Mouse (Mus musculus): ENCODE results near the gene Ehd2.

Ehd2 gene

DNA sequence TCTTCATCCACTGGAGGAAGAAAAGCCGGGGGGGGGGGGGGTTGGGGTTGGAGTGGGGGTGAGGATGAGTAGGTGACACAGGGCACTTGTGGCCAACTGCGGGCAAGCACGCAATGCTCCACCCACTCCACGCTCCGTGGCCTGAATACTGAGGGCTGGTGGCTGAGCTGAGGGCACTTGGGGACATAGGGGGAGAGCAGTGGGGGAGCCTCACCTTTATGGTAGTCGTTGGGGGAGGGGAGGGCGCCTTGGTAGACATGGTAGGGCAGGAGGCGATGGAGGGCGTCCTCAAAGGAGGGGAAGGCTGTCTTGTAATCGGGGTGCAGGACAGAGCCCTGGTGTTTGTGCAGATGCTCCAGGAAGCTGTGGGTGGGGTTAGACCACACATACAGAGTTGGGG lies 8.1 kb upstream of the Ehd2 start:
- no peak for DNase-seq (ENCODE audit: low spot score in 2 of 2)

DNA sequence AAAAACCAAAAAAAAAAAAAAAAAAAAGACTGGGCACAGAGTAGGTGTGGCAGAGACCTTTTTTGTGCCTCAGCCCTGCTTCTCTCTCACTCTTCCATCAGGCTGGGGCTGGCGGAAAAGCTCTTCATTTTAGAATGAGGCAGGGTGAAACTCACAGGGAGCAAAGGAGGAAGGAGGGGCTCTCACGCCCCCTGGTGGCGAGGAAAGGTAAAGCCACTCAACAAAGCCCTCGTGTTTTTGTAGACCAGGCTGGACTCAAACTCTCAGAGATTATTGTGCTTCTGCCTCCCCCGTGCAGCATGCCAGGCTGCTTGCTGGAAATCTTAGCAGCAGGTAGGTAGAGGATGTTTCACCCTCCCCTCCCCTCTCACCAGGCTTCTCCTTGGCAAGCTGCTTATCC lies 7.3 kb upstream of the Ehd2 start:
- DNase-seq (ENCODE audit: low spot score in 2 of 2): peak in 1 of 2 experiments; percentile 73

DNA sequence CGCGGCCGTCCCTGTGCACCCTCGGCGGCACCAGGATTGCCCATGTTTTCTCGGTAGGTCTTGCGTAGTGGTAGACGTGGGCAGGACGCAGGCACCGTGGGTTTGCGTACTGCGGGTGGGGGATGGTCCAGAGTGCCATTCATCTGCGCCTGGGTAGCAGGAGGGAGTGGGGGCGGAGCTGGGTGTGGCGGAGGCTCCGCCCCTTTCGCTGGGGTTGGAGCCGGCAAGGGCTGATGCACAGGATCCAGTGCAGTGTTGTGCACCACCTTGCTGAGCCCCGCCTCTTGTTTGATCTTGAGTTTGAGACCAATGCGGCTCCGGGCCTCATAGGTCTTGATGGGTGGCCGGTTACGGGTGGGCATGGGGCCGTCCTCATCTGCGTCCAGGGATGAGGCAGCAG lies 4.9 kb upstream of the Ehd2 start:
- DNase-seq (ENCODE audit: low spot score in 2 of 2): no peak

DNA sequence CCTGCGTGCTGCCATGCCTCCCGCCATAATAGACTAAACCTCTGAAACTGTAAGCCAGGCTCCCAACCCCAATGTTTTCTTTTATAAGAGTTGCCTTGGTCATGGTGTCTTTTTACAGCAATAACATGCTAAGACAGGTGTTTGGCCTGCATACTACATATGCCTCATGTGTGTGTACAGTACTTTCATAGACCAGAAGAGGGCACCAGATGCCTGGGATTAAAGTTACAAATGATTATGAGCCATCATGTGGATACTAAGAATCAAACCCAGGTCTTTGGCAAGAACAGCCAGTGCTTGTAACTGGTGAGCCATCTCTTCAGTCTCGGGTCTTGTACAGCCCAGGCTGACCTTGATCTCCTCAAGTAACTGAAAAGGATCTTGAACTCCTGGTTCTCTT lies 2.3 kb upstream of the Ehd2 start:
- no peak for DNase-seq (ENCODE audit: low spot score in 2 of 2)

DNA sequence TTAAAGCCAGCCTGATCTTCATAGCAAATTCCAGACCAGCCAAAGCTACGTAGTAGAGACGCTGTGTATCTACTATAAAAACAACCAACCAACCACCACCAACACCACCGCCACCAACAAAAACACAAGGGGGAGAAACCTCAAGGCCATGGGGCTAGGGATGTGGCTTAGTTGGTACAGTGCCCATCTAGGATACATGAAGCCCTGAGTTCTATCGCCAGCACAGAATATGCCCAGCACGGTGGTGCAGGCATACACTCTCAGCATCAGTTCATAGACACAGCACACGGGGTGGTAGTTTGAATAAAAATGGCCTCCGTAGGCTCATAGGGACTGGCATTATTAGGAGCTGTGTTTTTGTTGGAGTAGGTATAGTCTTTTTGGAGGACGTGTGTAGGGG lies 955 bp upstream of the Ehd2 start:
- no peak for DNase-seq (ENCODE audit: low spot score in 2 of 2)

DNA sequence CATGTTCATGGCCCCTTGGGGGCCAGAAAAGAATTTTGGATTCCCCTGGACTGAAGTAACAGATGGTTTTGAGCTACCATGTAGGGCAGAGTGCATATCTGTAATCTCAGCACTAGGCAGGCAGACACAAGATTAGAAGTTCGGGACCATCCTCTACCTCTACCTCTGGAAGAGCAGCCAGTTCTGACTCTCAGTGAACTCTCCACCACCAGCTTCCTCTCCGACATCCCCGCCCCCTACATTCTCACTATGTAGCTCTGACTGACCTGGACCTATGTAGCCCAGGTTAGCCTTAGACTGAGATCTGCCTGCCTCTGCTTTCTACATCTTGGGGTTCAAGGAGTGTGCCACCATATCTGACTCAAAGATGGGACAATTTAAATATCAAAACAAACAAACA lies 878 bp downstream of the Ehd2 start:
- DNase-seq (ENCODE audit: low spot score in 2 of 2): no peak

DNA sequence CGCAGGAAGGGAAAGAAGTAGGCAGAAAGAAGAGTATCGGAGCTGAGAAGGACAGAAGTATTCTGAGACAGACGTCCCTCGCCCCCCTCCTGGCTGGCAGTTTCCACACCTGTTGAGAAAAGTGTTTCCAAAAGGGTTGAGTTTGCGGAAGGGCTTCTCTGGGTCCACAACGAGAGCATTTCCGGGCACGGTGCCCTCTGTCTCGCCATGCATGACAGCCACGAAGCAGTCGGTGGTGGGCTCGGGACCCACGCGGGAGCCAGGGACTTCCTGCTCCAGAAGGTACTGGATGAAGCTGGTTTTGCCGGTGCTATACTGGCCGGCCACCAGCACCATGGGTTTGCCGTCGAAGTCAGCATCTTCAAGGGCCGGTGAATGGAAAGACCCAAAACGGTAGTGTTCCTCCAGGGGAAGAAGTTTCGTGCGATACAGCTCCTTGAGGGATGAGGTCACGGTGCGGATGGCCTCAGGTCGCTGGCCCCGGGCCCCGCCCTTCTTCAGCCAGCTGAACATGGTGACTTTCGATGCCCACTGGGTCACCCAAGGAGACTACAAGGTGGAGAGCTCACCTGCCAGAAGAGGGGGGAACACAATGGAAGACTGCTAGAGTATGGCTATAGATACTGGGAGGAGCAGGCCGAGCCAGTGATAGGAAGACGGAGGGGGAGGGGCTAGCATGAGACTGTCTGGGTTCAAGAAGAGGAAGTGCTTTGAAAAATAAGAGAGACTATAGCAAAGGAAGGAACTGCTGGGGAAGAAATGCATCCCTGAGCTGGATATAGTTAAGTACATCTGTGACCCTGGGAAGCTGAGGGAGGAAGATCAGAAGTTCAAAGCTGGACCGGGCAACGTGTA lies 3.3 kb downstream of the Ehd2 start:
- no peak for DNase-seq (ENCODE audit: low spot score in 2 of 2)

DNA sequence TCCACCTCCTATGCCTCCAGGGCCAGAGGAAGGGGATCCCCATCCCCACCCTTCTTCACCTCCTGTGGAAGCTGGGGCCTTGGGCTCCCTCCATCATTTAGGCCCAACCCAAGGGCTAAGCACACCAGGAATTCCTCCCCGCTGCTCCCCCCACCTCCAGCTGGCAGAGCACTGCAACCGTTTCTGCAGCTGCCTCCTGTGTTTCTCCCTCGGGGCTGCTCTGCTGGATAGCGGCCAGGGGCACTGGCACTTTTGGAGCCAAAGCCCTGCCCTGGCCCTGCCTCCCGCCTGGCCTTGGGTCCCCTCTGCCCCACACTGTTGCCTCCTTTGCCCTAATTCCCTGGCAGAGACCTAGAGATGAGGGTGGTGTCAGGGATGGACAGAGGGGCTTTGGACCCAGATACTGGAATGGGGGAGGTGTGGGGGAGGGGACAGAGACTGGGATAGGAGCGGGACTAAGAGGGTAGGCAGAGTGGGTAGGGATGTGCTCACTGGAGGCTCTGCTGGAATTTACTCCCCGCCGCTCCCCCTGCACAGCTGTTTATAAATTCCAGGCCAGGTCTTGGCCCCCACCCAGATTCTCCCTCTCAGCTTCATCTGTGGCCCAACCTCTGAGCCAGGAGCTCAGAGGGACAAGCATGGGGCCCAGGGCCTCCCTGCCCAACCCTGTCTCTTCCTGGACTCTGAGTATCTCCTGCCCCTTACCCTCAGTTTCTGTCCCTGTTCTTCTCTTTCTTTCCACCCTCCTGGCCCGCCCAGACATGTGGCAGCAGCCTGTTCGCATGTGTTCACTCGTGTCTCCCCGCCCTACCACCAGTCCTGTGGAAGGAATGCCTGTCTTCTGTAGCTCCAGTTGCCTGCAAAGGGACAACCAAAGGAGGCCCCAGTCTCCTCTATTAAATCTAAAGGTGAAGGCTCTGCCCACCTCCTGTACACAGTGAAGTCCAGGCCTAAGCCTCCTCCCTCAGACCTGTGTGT lies 4.8 kb downstream of the Ehd2 start:
- DNase-seq (ENCODE audit: low spot score in 2 of 2): no peak

DNA sequence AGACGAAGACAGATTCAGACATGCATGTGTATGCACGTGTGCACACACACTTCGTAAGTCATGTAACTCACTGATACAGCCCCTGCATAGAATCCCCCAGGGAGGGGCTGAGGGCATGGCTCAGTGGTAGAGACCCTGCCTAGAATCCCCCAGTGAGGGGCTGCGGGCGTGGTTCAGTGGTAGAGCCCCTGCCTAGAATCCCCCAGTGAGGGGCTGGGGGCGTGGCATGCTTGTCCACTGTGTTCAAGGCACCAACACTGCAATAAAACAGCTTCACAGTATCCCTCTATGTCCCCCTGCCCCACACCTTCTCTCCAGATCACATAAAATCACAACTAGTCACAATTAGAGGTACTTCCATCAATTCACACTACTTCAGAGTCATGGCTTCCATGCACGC lies 5.6 kb downstream of the Ehd2 start:
- no peak for DNase-seq (ENCODE audit: low spot score in 2 of 2)

DNA sequence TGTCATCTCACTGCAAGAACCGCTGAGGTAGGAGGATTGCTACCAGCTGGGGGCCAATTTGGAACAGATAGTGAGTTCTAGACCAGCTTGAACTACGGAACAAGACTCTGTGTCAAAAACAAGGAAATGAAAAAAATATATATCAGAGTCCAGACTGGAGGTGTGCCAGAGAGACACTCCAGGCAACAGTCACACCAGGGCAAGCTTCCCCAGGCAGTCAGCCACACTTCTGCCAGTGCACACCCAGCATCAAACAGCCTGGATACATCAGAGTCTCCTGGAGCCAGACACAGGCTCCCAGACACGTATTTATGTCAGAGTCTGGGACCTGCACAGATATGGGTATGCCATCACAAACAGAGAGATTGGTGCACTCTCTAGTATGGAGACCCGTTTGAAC lies 6.1 kb downstream of the Ehd2 start:
- no peak for DNase-seq (ENCODE audit: low spot score in 2 of 2)

DNA sequence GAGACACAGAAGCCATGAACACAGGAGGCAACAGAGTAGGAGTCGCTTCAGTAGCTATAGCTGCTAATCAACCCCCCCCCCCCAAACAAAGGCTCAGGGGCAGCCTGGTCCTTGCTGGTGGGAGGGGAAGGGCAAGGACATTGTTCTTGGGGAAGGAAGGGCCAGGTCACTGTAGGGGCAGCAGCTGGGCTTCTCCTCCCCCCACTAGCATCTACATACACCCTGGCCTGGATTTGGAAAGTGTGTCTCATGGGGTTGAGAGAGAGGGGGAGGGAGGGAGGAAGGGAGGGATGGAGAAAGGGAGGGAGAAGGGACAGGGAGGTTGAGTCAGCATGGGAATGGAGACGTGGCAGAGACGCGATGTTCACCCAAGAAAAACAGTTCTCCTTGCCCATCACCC lies 6.7 kb downstream of the Ehd2 start:
- no peak for DNase-seq (ENCODE audit: low spot score in 2 of 2)

DNA sequence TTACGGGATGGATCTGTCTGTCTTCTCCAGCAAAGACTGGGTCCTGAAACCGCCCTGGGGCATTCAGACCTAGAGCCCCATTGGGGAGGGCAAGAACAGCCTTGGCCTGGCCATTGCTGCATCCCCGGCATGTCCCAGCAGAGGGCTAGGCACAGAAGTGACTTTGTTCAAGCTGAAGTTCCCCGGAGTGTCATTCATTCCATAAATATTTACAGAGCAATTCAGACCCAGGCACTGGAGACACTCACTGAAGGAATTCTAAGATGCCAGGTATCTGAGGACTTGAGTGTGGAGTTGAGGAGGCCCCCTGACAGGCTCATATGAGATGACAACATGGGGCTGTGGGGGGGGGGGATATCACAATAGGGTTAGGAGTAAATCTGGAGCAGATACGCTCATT lies 11.2 kb downstream of the Ehd2 start:
- DNase-seq (ENCODE audit: low spot score in 2 of 2): no peak

DNA sequence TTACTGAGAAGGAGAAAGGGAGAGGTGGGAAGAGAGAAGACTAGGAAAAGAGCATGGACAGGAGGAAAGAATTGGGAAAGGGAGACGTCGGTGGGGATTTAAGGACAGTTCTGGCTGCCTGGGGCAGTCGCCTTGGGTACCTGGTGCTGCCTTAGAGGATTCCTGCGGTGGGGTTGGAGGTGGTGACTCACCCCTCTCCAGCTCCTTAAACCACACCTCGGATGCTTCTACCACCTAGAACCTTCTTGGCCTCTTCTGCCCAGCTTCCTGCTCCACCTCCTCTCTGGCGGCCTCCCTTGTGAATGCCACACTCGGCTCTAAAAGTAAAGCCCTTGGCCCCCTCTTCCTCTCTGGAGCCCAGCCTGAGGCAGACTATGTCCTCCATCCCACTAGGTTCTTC lies 11.9 kb downstream of the Ehd2 start:
- no peak for DNase-seq (ENCODE audit: low spot score in 2 of 2)

DNA sequence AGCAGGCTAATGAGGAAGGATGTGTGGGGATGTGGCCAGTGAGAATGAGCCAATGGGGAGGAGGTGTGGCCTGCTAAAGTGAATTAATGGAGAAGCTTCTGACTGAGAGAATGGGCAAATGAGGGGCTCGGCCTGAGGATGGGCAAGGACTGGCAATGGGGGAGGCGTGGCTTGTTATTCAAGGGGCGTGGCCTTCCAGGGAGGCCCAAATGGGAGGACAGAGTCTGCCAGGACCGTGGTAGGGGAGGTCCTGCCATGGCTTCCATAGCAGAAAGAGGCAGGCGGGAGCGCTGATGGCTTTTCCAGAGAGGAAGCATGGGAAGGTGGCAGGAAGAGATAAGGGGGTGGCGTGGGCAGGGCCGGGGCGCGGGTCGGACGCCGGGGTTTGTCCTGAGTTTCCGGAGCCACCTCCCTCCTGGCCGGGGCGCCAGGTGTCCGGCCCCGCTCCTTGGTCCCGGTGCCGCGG lies 12.4 kb downstream of the Ehd2 start:
- DNase-seq (ENCODE audit: low spot score in 2 of 2): no peak

DNA sequence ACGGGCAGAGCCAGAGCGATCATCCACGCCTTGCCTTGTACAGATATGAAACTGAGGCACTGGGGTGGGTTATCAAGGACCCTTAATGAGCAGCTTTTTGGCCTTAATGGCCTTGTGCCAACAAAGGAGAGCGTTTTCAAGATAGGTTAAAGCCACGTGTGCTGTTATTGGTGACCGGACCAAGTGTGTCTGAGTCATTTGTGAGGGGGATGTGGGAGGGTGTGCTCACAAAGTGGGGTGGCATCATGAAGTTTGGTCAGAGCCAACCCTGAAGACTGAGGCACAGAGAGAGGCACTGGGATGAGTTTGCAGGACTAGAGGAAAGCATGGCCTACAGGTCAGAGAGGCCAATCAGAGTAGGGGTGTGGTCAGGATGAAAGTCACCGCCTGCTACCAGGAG lies 12.9 kb downstream of the Ehd2 start:
- no peak for DNase-seq (ENCODE audit: low spot score in 2 of 2)

DNA sequence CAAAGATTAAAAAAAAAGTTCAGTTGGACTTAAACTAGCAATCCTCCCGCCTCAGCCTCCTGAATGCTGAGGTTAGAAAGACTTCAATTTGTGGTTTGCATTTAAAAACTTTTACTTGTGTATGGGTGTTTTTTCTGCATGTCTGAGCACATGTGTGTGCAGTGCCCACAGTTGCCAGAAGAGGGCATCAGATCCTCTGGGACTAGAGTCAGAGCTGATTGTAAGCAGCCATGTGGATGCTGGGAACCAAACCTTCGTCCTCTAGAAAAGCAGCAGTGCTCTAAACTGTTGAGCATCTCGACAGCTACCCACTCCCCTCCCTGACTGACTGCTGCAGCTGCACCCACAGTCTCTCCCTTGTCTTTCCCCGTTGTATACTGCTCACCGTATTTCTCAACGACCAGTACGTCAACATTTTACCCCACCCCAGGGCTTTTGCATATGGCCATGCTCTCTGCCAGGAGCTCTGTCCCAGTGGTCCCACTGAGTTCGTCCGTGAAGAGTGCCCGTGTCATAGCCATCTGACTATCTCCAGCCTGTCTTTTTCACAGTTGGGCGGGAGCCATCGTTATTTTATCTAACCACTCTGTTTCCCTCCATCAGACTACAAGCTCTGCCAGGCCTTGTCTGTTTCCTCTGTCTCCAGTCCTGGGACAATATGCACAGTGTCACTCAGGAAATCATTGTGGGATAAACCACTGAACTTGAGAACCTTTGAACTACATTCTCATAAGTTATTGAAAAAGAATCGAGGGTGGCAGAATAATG lies 13.9 kb downstream of the Ehd2 start:
- no peak for DNase-seq (ENCODE audit: low spot score in 2 of 2)

DNA sequence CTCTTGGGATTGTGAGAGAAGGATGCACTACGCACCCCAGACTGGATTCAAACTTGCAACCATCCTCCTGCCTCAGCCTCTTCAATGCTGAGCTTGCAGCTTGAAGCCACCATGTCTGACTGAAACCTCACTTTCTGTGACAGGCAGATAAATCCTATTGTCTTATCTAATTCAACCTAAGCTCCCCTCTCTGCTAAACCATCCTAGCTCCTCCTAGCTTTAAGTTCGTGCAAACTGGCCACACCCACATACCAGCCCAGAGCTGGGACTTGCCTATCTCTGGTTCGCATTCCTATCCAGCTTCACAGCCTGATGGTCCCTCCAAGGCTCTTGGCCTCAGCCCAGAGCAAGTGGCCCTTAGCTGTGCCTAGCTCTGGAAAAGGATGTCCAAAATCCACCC lies 15.0 kb downstream of the Ehd2 start:
- no peak for DNase-seq (ENCODE audit: low spot score in 2 of 2)

DNA sequence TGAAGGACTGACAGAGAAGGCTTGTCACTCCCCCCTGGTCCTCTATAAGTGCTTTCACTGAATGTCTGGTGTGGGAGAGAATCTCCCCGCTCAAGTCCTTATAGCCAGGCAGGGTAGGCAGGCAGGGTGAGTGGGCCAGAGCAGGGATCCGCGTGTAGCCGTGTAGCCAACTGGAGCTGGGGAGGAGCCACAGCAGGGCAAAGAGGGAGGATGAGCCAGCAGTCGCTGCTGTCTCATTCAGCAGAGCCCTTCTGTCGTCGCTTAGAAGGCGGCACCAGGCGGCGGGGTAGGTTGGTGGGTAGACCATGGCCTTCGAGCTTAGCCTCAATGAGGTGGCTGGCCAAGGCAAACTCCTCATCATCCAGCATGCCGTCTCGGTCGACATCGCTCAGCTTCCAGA lies 17.4 kb downstream of the Ehd2 start:
- DNase-seq (ENCODE audit: low spot score in 2 of 2): no peak

DNA sequence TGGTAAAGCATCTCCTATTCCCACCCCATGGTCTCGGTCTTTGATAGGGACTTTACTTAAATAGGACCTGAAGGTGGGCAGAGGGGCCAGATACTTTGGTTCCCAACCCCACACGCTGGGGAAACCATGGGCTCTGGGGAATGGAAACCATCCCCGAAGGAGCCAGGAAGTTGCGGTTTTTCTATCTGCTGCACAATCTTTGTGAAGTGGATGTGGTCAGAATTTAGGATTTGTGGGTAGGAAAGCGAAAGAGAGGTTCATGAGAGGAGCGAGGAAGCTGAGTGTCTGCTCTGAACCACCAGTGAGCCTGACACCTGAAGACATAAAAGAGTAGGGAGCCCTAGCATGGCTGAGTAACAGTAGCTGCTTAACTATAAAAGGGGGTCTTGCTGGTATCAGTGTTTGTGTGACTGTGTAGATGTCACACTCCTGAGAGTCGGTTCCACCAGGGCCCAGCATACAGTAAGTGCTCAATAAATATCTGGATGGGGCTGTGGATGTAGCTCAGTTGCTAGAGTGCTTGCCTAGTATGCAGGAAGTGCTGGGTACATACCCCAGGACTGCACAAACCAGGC lies 18.1 kb downstream of the Ehd2 start:
- DNase-seq (ENCODE audit: low spot score in 2 of 2): no peak

DNA sequence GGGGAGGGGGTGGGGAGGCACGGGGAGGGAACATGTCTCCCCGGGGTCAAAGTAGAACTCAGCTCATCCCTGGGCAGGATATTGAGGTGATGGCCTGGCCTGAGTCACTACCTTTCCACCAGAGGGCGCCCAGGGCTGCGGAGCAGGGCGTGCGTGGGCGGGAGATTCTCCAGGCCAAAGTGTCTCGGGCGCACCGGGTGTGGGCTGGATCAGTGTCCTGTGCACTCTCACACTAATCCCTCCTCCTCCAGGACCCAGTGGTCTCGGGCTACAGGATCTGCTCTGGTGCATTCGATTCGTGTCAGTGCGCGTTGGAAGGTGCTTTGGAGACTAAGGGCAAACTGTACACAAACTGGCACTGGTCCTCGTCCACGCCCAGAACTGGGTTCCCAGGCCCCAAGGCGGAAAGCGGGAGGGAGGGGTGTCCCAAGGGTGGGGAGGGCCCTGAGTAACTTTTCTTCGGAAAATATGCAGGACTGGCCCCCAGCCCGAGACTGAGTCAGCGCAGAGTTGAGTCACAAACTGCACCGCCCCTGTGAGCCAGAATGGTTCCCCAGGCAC lies 18.9 kb downstream of the Ehd2 start:
- DNase-seq (ENCODE audit: low spot score in 2 of 2): peak in 1 of 2 experiments; percentile 69

DNA sequence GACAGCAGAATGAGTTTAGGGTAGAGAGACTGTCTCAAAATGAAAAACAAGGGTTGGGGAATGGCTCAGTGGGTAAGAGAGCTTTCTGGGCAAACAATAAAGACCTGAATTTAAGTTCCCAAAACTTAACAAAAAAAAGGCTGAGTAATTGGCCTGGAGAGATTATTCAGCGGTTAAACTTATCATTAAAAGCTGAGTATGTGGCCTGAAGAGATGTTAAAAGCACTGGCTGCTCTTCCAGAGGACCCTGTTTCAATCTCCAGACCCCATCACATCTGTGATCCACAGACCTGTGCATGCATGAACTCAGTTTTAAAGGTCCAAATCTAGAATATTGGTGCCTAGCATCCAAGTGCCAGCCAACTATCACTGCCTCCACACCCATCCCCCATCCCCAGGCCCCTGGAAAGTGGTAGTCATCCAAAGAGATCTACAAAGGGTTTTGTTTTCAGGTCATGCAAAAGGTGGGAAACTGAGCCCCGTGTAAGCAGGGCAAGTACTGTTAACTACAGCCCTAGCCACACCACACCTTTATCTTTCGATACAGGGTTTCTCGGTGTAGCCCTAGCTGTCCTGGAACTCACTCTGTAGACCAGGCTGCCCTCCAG lies 19.6 kb downstream of the Ehd2 start:
- no peak for DNase-seq (ENCODE audit: low spot score in 2 of 2)

Measured in left cerebral cortex, adult 9 months (tissue).